8 mouse cellular contexts compared by ENCODE assay signal in genomic region chr2:167777331-167778085, GRCm38 (mm10).
DNase-seq lines count a peak whose midpoint lies in the region; ATAC-seq and TF ChIP-seq lines count a peak whose summit lies in the region.

No protein-coding gene starts in this region.

- no peak for DNase-seq in ES-E14 (ENCODE audit: low read depth, low spot score)
- peak; percentile 29 to 55 for DNase-seq in frontal cortex, postnatal 36 days (ENCODE audit: low spot score in 2 of 2)
- peak; percentile 41 to 49 for DNase-seq in left cerebral cortex, postnatal 36 days (ENCODE audit: low spot score in 2 of 2)
- DNase-seq in right cerebral cortex, postnatal 25 days = peak; percentile 42
- peak; percentile 77 to 92 for DNase-seq in urinary bladder, postnatal 36 days (ENCODE audit: low spot score in 2 of 2)

- H3K27ac ChIP-seq in ES-E14 (ENCODE audit: insufficient read depth, low read depth, low read length, poor library complexity, severe bottlenecking) = 0 out of 2 replicates have a peak overlapping the region, but pooled peaks have one; percentile 39
- peak overlapping the region; percentile 95 for H3K27ac ChIP-seq in bone marrow, adult 2 months (ENCODE audit: control insufficient read depth, insufficient read depth, low read depth, low read length, poor library complexity)
- H3K27ac ChIP-seq in hindbrain, embryonic 13.5 days = peak overlapping the region; percentile 73

- peak overlapping the region; percentile 70 for H3K9ac ChIP-seq in ES-E14 (ENCODE audit: insufficient read depth, low read depth, low read length, poor library complexity, severe bottlenecking)
- H3K9ac ChIP-seq in hindbrain, embryonic 13.5 days = peak overlapping the region; percentile 74

- peak overlapping the region; percentile 91 for H3K4me2 ChIP-seq in hindbrain, embryonic 13.5 days

- no peak; the same call in 1 of the 2 replicates for TF ChIP-seq CTCF in bone marrow, adult 2 months (IDR thresholded peaks at IDR 0.05; ENCODE audit: control insufficient read depth, insufficient read depth, low read length)

- peak; percentile 73 for ATAC-seq in hindbrain, embryonic 13.5 days (ENCODE audit: low FRiP score)
- peak; percentile 50 for ATAC-seq in megakaryocyte-erythroid progenitor cell, adult 5-6 weeks (replicated peaks; ENCODE audit: low FRiP score, low TSS enrichment, poor library complexity, severe bottlenecking)

- TF ChIP-seq POLR2A in bone marrow, adult 2 months (IDR thresholded peaks at IDR 0.05; ENCODE audit: borderline replicate concordance, control insufficient read depth, low read depth, low read length) = peak; percentile 55; the same call in 1 of the 2 replicates

- H3K4me1 ChIP-seq in ES-E14 (ENCODE audit: control insufficient read depth in 2 of 2, insufficient read depth in 2 of 2, low read length in 2 of 2, poor library complexity in 1 of 2) = peaks cover 5 to 30% of the 10 kb centered on the region in 2 experiments; a peak in 2 of 4 replicates
- H3K4me1 ChIP-seq in bone marrow, adult 2 months (ENCODE audit: control insufficient read depth, insufficient read depth, low read length) = peaks cover 9% of the 10 kb centered on the region; the same call in 1 of the 2 replicates
- H3K4me1 ChIP-seq in hindbrain, embryonic 13.5 days (replicated peaks) = peaks cover 30% of the 10 kb centered on the region

- intact Hi-C loops in left cerebral cortex, postnatal 36 days (cut with DNase I) = no loop called here

- in situ Hi-C loops in ES-E14 (cut with MboI; ENCODE audit: low sequenced_read_pairs in 2 of 2, unreplicated experiment in 2 of 2) = no loop called here

- H3K27me3 ChIP-seq in hindbrain, embryonic 13.5 days = peaks cover 9% of the 10 kb centered on the region; the same call in 1 of the 2 replicates

- WGBS in bone marrow, adult 2 months = under 1% methylated on average over 33 of the region's 33 CpGs
- 2% methylated on average over 33 of the region's 33 CpGs for WGBS in hindbrain, embryonic 13.5 days

- peak overlapping the region; percentile 57 to 64 for H3K4me3 ChIP-seq in ES-E14 (ENCODE audit: insufficient read depth in 1 of 2, low read depth in 1 of 2, low read length in 2 of 2, poor library complexity in 1 of 2, severe bottlenecking in 1 of 2)
- peak overlapping the region; percentile 66 for H3K4me3 ChIP-seq in bone marrow, adult 2 months (replicated peaks; ENCODE audit: control insufficient read depth, low read depth, low read length)
- peak overlapping the region; percentile 52 for H3K4me3 ChIP-seq in hindbrain, embryonic 13.5 days

- H3K36me3 ChIP-seq in ES-E14 (ENCODE audit: control insufficient read depth, insufficient read depth, low read length, poor library complexity, severe bottlenecking) = no peaks in the 10 kb centered on the region
- no peaks in the 10 kb centered on the region for H3K36me3 ChIP-seq in hindbrain, embryonic 13.5 days

- H3K9me3 ChIP-seq in ES-E14 (ENCODE audit: control insufficient read depth, insufficient read depth, low read depth, low read length) = no peaks in the 10 kb centered on the region
- no peaks in the 10 kb centered on the region for H3K9me3 ChIP-seq in hindbrain, embryonic 13.5 days

TF ChIP-seq in ES-E14, 5 proteins besides CTCF, POLR2A, EP300 and RAD21:
- TF ChIP-seq CHD2 (IDR thresholded peaks at IDR 0.05; ENCODE audit: low read depth, low read length) (no peak), ZNF384 (IDR thresholded peaks at IDR 0.05; ENCODE audit: low read depth, low read length) (no peak), ZC3H11A (IDR thresholded peaks at IDR 0.05; ENCODE audit: borderline replicate concordance, low read depth, low read length) (no peak), HCFC1 (IDR thresholded peaks at IDR 0.05; ENCODE audit: borderline replicate concordance, insufficient read depth, low read length) (no peak), MAFK (IDR thresholded peaks at IDR 0.05; ENCODE audit: insufficient read depth, low read depth, low read length) (no peak)

Comparison
In these comparisons a context has a peak if more than half of its experiments do, and no peak if none do; other contexts are left out.
1. H3K27ac ChIP-seq: peak in every context shown above with its lines; median percentile 95 in bone marrow, adult 2 months; 73 in hindbrain, embryonic 13.5 days; 39 in ES-E14.